In the genomic region with DNA sequence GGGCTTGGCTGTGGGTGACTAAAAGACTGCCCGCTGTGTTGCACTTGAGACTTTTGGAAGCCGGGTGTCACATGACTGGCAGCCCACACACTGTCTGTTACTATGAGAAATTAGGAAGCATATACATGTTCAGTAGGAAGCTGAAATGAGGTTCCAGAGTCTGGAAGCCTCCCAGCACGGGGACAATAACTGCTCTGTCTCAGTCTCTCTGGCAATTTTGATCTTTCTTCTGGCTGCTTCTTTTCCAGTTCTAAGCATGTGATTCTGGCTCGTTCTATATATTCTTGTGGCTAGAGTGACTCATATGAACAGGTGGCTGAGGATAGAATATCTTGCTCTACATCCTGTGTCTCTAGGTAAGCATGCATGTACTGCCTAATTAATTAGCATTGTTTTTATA, we compare ENCODE assay signal across 16 mouse cellular contexts. TPM values are rescaled to one million over a fixed set of nuclear protein-coding genes. Genes with fewer than 3 reads are reported as not detected.
"Had no signal": no experiment of that assay in that cellular context is flagged by ENCODE, and none has a peak within 500 bp of the region (broad histone marks: within the 10 kb centered on the region; RNA-seq: fewer than 3 reads in every experiment).

No protein-coding gene starts in this region.

- DNase-seq: kidney, adult 18-20 months; kidney, postnatal 10 days; kidney, postnatal 4 days; liver; liver, embryonic 13.5 days; liver, postnatal 0 days; lung, postnatal 14 days had no signal

- H3K4me3 ChIP-seq: intestine, embryonic 15.5 days; layer of hippocampus, adult 2 months; limb, embryonic 12.5 days; liver, embryonic 13.5 days; lung, embryonic 15.5 days; midbrain, embryonic 13.5 days; neural tube, embryonic 15.5 days had no signal

- H3K27me3 ChIP-seq: intestine, embryonic 15.5 days; limb, embryonic 12.5 days; liver, embryonic 13.5 days; lung, embryonic 15.5 days; midbrain, embryonic 13.5 days; neural tube, embryonic 15.5 days had no signal

- ATAC-seq: intestine, embryonic 15.5 days; liver, postnatal 0 days; midbrain, embryonic 13.5 days had no signal

- H3K4me2 ChIP-seq: intestine, embryonic 15.5 days; limb, embryonic 12.5 days; liver, embryonic 13.5 days; lung, embryonic 15.5 days; midbrain, embryonic 13.5 days; neural tube, embryonic 15.5 days had no signal

- H3K36me3 ChIP-seq: intestine, embryonic 15.5 days; limb, embryonic 12.5 days; liver, embryonic 13.5 days; lung, embryonic 15.5 days; midbrain, embryonic 13.5 days; neural tube, embryonic 15.5 days had no signal

RNA-seq across cellular contexts. Expression of a gene that starts 33.1 kb away (rescaled TPM):
- polyA plus RNA-seq: intestine, embryonic 15.5 days; kidney, embryonic 14.5 days; limb, embryonic 12.5 days; liver, embryonic 13.5 days; midbrain, embryonic 13.5 days; neural tube, embryonic 11.5 days; stomach, postnatal 0 days had no signal
